Mouse (Mus musculus) spleen, adult 18-20 months (tissue): ENCODE results near the gene Msh2.
"Not testable (repeated sequence)": the region's sequence is repeated elsewhere in the genome, so short reads cannot be mapped to it uniquely, and the experiment has no call there.

Source experiments
- DNase-seq, 2 experiments: peaks; one replicate each; pipeline ENCODE4 v3.0.0; 2022; ENCODE audit warnings: mixed read lengths in 2 of 2

The Msh2 gene

GRCm38 (mm10) chr17:87671890-87672660 is at the start of gene Msh2:
Gene Msh2, plus strand, starts transcription at chr17:87672330.
- DNase-seq, result peak; percentile 96 to 97

GRCm38 (mm10) chr17:87625510-87626086 is 46.5 kb upstream of the Msh2 start:
- no peak for DNase-seq

- DNase-seq, result no peak
Measured at GRCm38 (mm10) chr17:87628144-87628543, 44.0 kb upstream of the Msh2 start.

DNA sequence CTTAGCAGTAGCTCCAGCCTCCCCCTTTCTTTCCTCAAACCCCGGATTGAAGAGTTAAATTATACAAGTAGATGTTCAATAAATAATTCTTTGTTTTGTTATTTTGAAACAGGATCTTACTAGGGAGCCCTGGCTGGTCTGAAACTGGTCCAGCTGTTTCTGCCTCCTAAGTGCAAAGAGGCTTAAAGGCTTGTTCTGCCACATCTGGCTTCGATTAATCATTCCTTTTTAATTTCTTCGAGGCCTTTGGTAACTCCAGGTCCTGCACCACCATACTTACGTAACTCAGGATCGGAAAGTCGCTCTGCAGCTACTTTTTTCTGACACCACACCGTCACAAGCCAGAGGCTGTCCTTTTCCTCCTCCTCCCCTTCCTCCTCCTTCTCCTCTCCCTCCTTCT is 43.4 kb upstream of the Msh2 start:
- no peak for DNase-seq

- peak; percentile 36 to 41 for DNase-seq
Measured at GRCm38 (mm10) chr17:87637056-87637389, 35.1 kb upstream of the Msh2 start.

GRCm38 (mm10) chr17:87639242-87639641 is 32.9 kb upstream of the Msh2 start:
- DNase-seq, result no peak

DNA sequence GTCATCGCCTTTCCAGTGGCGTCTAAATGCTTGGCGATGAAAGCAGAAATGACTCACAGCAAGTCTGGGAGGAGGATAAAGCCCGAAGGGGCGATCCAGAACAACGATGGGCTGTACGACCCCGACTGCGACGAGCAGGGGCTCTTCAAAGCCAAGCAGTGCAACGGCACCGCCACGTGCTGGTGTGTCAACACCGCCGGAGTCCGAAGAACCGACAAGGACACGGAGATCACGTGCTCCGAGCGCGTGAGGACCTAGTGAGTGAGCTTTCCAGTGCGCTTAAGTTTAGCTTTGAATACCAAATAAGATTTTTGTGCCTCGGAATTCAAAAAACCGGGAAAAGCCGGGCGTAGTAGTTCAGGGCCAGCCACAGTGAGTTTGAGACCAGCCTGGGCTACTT is 31.9 kb upstream of the Msh2 start:
- no peak for DNase-seq

DNA sequence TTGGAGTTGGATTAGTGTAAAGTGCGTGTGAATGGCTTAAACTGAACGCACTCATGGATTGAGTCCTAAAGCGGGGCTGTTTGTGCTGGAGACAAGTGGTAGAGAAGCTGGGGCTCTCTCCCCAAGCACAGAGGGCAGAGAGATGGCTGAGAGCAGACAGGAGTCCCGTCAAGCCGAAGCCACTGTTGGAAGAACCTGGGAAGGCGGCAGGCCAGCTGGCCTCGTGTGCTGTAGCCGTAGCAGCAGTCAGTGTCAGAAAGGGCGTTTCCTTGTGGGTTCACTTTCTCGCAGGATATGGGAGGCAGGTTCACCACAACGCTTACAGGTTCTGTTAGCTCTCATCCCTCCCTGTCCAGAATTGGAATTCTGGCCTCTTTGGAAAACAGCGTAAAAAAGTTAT is 31.1 kb upstream of the Msh2 start:
- DNase-seq, result no peak

DNA sequence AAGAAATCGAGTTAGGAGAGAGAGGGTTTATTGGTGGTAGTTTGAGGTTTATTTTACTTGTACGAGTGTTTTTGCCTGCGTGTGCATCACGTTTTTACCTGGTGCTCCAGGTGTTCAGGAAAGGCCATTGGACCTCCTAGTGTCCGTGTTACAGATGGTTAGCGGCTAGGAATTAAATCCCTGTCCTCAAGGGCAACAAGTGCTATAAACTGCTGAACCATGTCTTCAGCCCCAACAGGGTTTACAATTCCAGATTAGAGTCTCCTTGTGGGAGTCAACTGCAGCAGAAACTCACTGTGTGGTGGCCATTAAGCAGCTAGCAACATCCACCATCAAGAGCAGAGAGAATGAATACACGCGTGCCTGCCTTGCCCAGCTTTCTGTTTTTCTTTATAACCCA is 29.4 kb upstream of the Msh2 start:
- no peak for DNase-seq

DNA sequence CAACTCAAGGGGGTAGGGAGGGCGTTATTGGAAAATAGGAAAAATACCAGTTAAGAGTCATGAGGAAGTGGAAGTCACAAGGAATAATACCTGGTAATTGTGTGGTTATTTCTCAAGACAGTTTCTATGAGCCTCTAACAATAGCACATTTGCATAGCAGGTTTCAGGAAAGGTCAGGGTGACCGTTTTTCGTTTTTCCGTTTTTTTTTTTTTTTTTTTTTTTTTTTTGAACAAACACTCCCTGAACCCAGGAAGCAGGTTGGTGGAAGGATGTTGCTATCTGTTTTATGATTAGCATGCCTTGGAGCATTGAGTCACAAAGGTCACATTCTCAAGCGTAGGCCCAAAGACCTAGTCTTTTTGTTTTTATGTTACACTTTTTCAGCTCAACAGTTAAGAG is 16.5 kb upstream of the Msh2 start:
- not testable (repeated sequence) for DNase-seq

DNA sequence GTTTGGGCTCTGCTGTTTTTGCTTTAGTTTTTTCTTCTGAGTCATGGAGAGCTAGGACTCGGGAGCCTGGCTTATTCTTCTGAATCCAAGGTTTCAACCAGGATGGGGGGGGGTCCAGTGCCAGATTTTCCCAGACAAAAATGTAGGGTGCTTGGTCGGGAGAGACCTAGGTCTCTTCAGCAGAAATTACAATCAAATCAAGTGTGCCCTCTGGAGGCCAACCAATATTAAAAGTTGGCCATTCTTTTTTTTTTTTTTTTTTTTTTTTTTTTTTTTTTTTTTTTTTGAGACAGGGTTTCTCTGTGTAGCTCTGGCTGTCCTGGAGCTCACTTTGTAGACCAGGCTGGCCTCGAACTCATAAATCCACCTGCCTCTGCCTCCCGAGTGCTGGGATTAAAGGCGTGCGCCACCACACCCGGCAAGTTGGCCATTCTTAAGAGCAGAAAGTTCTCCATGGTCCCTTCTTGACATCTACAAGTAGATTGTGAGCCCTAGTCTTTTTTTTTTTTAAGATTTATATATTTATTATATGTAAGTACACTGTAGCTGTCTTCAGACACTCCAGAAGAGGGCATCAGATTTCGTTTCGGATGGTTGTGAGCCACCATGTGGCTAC is 10.1 kb upstream of the Msh2 start:
- DNase-seq, result not testable (repeated sequence)

DNA sequence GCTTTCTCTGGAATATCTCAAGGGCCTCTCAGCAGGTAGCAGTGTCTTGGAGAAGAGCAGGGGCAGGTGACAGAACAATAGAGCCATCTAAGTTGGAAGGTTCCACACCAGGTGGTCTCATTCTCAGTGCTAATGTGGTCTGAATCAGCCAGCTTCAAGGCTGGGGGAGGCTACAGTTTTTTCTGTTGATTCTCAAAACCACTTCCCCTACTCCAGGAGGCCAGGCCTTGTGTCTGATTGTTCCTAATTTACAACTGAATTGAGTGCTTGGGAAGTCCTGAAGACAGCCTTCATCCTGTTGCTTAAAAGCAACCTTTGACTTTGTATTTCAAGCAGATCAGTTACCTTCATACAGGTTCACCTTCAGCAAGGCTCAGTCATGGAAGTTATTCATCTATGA is 7.9 kb upstream of the Msh2 start:
- no peak for DNase-seq

DNA sequence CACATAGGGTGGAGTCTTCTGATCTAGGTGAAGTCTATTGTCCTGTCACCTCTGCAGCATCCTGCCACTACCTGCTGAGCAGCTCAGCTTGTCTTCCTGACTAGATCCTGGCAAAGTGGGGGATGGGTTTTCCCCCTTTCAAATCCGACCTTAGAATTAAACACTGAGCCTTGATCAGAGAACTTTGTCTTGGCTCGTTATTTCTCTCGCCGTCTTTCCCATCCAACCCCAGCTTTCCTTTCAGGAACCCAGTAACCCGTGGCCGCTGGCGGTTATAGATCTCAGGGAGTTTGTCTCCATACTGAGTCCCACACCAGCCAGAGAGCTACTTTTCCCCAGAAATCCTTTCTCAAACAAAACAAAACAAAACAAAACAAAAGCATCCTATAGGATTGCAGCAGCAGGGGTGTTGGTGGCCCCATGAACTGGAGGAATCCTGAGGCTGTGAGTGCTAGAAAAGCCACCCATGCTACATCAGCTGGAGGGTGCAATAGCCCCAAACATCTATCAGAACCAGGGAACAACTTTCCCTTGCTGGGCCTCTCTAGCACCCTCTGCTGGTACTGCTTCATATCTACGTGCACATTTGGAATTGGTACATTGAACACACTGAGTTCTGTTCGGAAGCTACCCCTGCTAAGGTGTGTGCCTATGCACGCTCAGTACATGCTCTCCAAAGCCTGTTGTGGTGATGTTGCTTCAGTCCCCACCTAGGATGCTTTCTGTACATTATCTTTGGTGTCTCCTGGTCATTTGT is 6.9 kb upstream of the Msh2 start:
- peak; percentile 8 to 55 for DNase-seq

GRCm38 (mm10) chr17:87672677-87673286 is 652 bp downstream of the Msh2 start:
- peak; percentile 45 to 60 for DNase-seq

GRCm38 (mm10) chr17:87676916-87677474 is 4.9 kb downstream of the Msh2 start:
- not testable (repeated sequence) for DNase-seq

GRCm38 (mm10) chr17:87677656-87678055 is 5.5 kb downstream of the Msh2 start:
- no peak for DNase-seq

DNA sequence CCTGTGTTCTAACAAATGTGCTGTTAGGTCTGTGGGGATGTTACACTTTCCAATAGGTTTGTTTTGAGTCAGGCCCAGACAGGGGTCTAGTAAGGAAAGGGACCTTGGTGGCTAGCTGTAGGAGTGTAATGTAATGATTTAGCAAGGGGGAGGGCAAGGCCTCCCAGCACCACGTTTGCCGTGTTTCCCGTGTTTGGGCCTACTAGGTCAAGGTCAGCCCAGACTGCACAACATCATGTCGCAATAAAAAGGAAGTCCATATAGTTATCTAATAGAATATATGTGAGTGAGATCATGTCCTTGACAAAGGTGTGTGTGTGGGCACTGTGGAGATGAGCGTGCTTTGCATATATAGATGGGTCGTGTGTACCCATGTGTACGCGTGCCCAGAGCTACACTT is 17.1 kb downstream of the Msh2 start:
- DNase-seq, result no peak

DNA sequence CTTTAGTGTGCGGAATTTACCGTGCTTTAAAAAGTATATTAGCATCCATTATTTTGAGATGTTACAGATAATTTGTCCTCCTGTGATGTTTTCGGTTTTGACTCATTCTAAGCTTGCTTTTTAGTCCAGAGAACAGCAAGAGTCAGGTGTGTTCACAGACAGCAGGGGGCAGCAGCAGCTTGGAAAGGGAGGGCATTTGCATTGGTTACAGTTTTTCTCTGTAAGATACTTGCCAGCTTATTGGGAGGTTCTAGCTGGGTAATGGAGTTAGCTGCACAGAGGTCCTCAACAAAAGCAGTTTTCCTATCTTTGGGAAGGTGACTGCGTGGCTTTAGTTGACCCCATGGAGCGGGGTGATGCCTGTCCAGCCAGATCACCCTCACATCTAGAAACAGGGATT is 19.8 kb downstream of the Msh2 start:
- peak in 1 of 2 experiments; percentile 55 for DNase-seq

DNA sequence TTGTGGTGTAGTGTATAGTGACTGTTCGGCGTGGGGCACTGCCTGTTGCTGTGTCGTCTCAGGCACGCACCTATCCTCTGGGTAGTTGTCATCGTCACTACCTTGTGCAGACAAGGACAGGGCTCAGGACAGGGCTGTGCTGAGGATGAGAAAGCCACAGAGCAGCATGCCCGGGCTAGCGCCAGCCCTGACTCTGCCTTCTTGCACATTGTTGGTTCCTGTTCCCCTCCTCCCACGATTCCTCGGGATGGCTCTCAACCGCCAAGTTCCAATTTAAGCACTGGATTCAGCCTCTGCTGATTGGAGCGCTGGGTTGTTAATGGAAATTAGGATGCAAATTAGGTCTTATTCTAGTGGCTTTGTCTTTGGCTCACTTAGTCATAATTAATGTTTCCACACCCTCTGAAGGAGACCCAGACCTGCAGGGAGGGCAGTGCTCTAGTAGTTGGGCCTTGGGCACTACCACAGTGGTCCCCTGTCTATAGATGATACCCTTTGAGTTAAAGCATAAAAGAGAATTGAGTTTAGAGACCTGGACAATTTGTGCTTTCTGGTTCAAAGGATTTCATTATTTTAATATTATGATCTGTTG is 23.8 kb downstream of the Msh2 start:
- DNase-seq, result no peak

DNA sequence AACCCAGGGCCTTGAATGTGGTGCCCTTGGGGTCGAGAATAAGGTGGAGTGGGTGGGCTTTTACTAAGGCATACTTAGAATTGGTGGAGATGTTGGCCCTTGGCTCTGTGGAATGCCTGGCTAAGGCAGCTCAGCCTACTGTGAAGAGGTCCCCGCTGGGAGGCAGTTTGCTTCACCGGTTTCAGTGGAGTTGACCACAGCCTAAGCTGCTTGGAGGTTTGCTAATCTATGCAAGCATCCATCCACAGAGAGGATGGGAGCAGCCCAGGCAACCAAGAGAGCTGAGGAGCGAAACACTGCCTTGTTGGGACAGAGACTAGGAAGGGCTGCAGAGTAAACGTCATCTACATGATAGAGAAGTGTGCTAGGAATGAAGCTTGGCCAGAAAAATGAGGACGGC is 24.7 kb downstream of the Msh2 start:
- no peak for DNase-seq

GRCm38 (mm10) chr17:87698996-87699765 is 27.1 kb downstream of the Msh2 start:
- DNase-seq, result no peak

- DNase-seq, result no peak
Measured at GRCm38 (mm10) chr17:87700101-87700500, 28.0 kb downstream of the Msh2 start.
